Mouse (Mus musculus) kidney, adult 2 months (tissue): Measurements from ENCODE around the gene Ncln.

ENCODE experiments used
- CTCF ChIP-seq: fragments of 200-500 bp; conservative IDR thresholded peaks from 2 replicates; pipeline ENCODE4 v1.5.1; 2011; ENCODE audit warnings: low read depth, mild to moderate bottlenecking, control low read depth, low read length, moderate library complexity, mixed read lengths; ENCODE audit not compliant: insufficient read depth, insufficient read length
- POLR2A ChIP-seq: fragments of 200-500 bp; IDR thresholded peaks from one replicate; pipeline ENCODE4 v1.6.1; 2011; ENCODE audit warnings: low read depth, low read length, control low read depth

- TF ChIP-seq POLR2A (no peak), CTCF (peak; percentile 99)
These were observed 30.6 kb upstream of the Ncln start for GRCm38 (mm10) chr10:81526779-81527178.
